ENCODE assay signal across 12 mouse cellular contexts in genomic region chr3:17789454-17790196, GRCm38 (mm10).
DNase-seq lines count a peak whose midpoint lies in the region; ATAC-seq lines count a peak whose summit lies in the region.
"Had no signal": no experiment of that assay in that cellular context is flagged by ENCODE, and none has a peak within 500 bp of the region (broad histone marks: within the 10 kb centered on the region; RNA-seq: fewer than 3 reads in every experiment).

No protein-coding gene starts in this region.

- H3K36me3 ChIP-seq in hindbrain, embryonic 12.5 days: no peaks in the 10 kb centered on the region
- H3K36me3 ChIP-seq in kidney, embryonic 16.5 days (ENCODE audit: insufficient read depth, low read length): no peaks in the 10 kb centered on the region
- H3K36me3 ChIP-seq: heart, embryonic 13.5 days had no signal

- peak overlapping the region; percentile 91 for H3K4me2 ChIP-seq in hindbrain, embryonic 12.5 days (replicated peaks)
- H3K4me2 ChIP-seq in kidney, embryonic 16.5 days (replicated peaks; ENCODE audit: low read depth, low read length): no peak overlapping the region

- peak overlapping the region; percentile 92 for H3K9ac ChIP-seq in hindbrain, embryonic 12.5 days
- no peak overlapping the region for H3K9ac ChIP-seq in kidney, embryonic 16.5 days (replicated peaks; ENCODE audit: low read length)
- H3K9ac ChIP-seq: heart, embryonic 13.5 days; liver, embryonic 14.5 days had no signal

- DNase-seq in brain, adult 2 months (ENCODE audit: low read depth, low spot score): peak; percentile 90
- peak; percentile 66 for DNase-seq in embryo, embryonic 11 days
- DNase-seq in neural tube, embryonic 10.5 days (ENCODE audit: extremely low spot score, low spot score): peak; percentile 19
- DNase-seq in heart, adult 11 months: no peak
- DNase-seq in thymus, postnatal 4 days: no peak
- no peak for DNase-seq in spleen, adult 18-20 months
- DNase-seq: thymus, postnatal 14 days had no signal

- H3K4me3 ChIP-seq in hindbrain, embryonic 12.5 days: peak overlapping the region; percentile 68
- H3K4me3 ChIP-seq in kidney, embryonic 16.5 days (ENCODE audit: low read length): no peak overlapping the region
- H3K4me3 ChIP-seq: heart, embryonic 13.5 days had no signal

- peaks cover 21% of the 10 kb centered on the region for H3K4me1 ChIP-seq in hindbrain, embryonic 12.5 days
- peaks cover 12% of the 10 kb centered on the region for H3K4me1 ChIP-seq in kidney, embryonic 16.5 days (ENCODE audit: insufficient read depth, low read length)

- H3K9me3 ChIP-seq in hindbrain, embryonic 12.5 days (replicated peaks): no peaks in the 10 kb centered on the region
- H3K9me3 ChIP-seq in kidney, embryonic 16.5 days (ENCODE audit: low read length): peaks cover 3% of the 10 kb centered on the region; the same call in 1 of the 2 replicates
- H3K9me3 ChIP-seq: heart, embryonic 13.5 days had no signal

- ATAC-seq in hindbrain, embryonic 12.5 days (ENCODE audit: low FRiP score): peak; percentile 24
- ATAC-seq in kidney, embryonic 16.5 days (ENCODE audit: low FRiP score, low TSS enrichment): no peak
- ATAC-seq: intestine, embryonic 16.5 days had no signal

- H3K27me3 ChIP-seq in hindbrain, embryonic 12.5 days: peaks cover 11% of the 10 kb centered on the region
- peaks cover 94% of the 10 kb centered on the region for H3K27me3 ChIP-seq in kidney, embryonic 16.5 days (ENCODE audit: insufficient read depth, low read length)

- H3K27ac ChIP-seq in hindbrain, embryonic 12.5 days: peak overlapping the region; percentile 100
- no peak overlapping the region for H3K27ac ChIP-seq in kidney, embryonic 16.5 days (ENCODE audit: low read length)
- H3K27ac ChIP-seq: heart, embryonic 13.5 days; liver, embryonic 14.5 days had no signal

- 1% methylated on average over 9 of the region's 9 CpGs for WGBS in hindbrain, embryonic 12.5 days
- 4% methylated on average over 9 of the region's 9 CpGs for WGBS in kidney, embryonic 16.5 days

Comparison
In these comparisons a context has a peak if more than half of its experiments do, and no peak if none do; other contexts are left out.
1. DNase-seq: peak in brain, adult 2 months (single experiment), embryo, embryonic 11 days (single experiment) and neural tube, embryonic 10.5 days (single experiment); none in heart, adult 11 months (single experiment), thymus, postnatal 4 days (single experiment) and spleen, adult 18-20 months (0 of 2).